ENCODE assay signal across 23 mouse cellular contexts in the genomic region with DNA sequence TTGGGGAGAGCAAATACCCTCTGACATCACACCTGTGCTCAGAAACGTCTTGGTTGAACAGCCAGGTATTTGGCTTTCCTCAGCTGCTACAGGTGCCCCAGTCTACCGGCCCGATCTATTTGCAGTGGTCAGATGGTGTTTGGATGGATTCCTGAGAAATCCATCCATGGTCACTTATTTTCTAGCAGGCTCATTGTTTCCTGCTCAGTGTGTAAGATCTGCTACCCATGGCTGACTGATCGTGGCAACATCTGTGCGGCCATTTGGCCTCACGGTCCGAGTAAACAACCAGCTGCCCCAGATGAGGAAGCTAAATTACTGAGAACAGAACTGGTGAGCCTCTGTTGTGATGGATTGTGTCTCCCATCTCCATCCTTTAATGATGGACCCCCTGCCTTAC.
DNase-seq lines count a peak whose midpoint lies in the region; ATAC-seq and TF ChIP-seq lines count a peak whose summit lies in the region.
"Had no signal": no experiment of that assay in that cellular context is flagged by ENCODE, and none has a peak within 500 bp of the region (broad histone marks: within the 10 kb centered on the region; RNA-seq: fewer than 3 reads in every experiment).

No protein-coding gene starts in this region.

- no peak for ATAC-seq in liver, embryonic 12.5 days
- no peak for ATAC-seq in midbrain, embryonic 11.5 days (ENCODE audit: low FRiP score)
- ATAC-seq in midbrain, embryonic 16.5 days = no peak
- ATAC-seq in granulocyte monocyte progenitor cell, adult 5-6 weeks (replicated peaks; ENCODE audit: poor library complexity, severe bottlenecking) = no peak
- ATAC-seq: activated CD4-positive, CD25-positive, alpha-beta regulatory T cell, adult 4 months; forebrain, embryonic 13.5 days; forebrain, embryonic 15.5 days; forebrain, postnatal 0 days; Patski had no signal

- no peaks in the 10 kb centered on the region for H3K27me3 ChIP-seq in liver, embryonic 12.5 days (replicated peaks)
- H3K27me3 ChIP-seq in midbrain, embryonic 11.5 days (ENCODE audit: control insufficient read depth, insufficient read depth, low read length) = no peaks in the 10 kb centered on the region
- no peaks in the 10 kb centered on the region for H3K27me3 ChIP-seq in midbrain, embryonic 16.5 days (ENCODE audit: control insufficient read depth, insufficient read depth, low read depth, low read length)
- H3K27me3 ChIP-seq: embryonic facial prominence, embryonic 13.5 days; embryonic facial prominence, embryonic 15.5 days; forebrain, embryonic 13.5 days; forebrain, embryonic 15.5 days; Patski had no signal

- TF ChIP-seq POLR2A in bone marrow, adult 2 months (IDR thresholded peaks at IDR 0.05; ENCODE audit: borderline replicate concordance, control insufficient read depth, low read depth, low read length) = no peak

- peak overlapping the region; percentile 50; the same call in 1 of the 2 replicates for H3K27ac ChIP-seq in liver, embryonic 12.5 days
- H3K27ac ChIP-seq in midbrain, embryonic 11.5 days (ENCODE audit: low read depth, low read length) = no peak overlapping the region
- H3K27ac ChIP-seq in midbrain, embryonic 16.5 days (ENCODE audit: low read length) = no peak overlapping the region
- H3K27ac ChIP-seq in bone marrow, adult 2 months (ENCODE audit: control insufficient read depth, insufficient read depth, low read depth, low read length, poor library complexity) = peak overlapping the region; percentile 18; the same call in 1 of the 2 replicates
- H3K27ac ChIP-seq: embryonic facial prominence, embryonic 13.5 days; embryonic facial prominence, embryonic 15.5 days; forebrain, embryonic 13.5 days; forebrain, embryonic 15.5 days had no signal

- no peaks in the 10 kb centered on the region for H3K9me3 ChIP-seq in liver, embryonic 12.5 days (replicated peaks)
- H3K9me3 ChIP-seq in midbrain, embryonic 11.5 days (ENCODE audit: control insufficient read depth, low read length) = no peaks in the 10 kb centered on the region
- H3K9me3 ChIP-seq in midbrain, embryonic 16.5 days (replicated peaks; ENCODE audit: control insufficient read depth, low read length, poor library complexity, severe bottlenecking) = no peaks in the 10 kb centered on the region
- H3K9me3 ChIP-seq: embryonic facial prominence, embryonic 13.5 days; embryonic facial prominence, embryonic 15.5 days; forebrain, embryonic 13.5 days; forebrain, embryonic 15.5 days; G1E had no signal

- H3K9ac ChIP-seq in liver, embryonic 12.5 days = no peak overlapping the region
- no peak overlapping the region for H3K9ac ChIP-seq in midbrain, embryonic 11.5 days (ENCODE audit: low read length)
- H3K9ac ChIP-seq in midbrain, embryonic 16.5 days (ENCODE audit: low read depth, low read length) = no peak overlapping the region
- H3K9ac ChIP-seq: embryonic facial prominence, embryonic 13.5 days; embryonic facial prominence, embryonic 15.5 days; forebrain, embryonic 13.5 days; forebrain, embryonic 15.5 days; forebrain, postnatal 0 days had no signal

- no peak overlapping the region for H3K4me3 ChIP-seq in liver, embryonic 12.5 days
- H3K4me3 ChIP-seq in midbrain, embryonic 11.5 days (ENCODE audit: low read depth, low read length) = no peak overlapping the region
- H3K4me3 ChIP-seq in midbrain, embryonic 16.5 days (ENCODE audit: low read depth, low read length) = no peak overlapping the region
- H3K4me3 ChIP-seq in bone marrow, adult 2 months (replicated peaks; ENCODE audit: control insufficient read depth, low read depth, low read length) = no peak overlapping the region
- H3K4me3 ChIP-seq: embryonic facial prominence, embryonic 13.5 days; embryonic facial prominence, embryonic 15.5 days; forebrain, embryonic 13.5 days; forebrain, embryonic 15.5 days had no signal

- DNase-seq in liver (no peak), A20 (ENCODE audit: low read depth, low spot score) (peak; percentile 89)
- peak; percentile 47 for DNase-seq in midbrain, embryonic 11.5 days (ENCODE audit: low spot score, missing footprints)
- DNase-seq in adrenal gland, adult 2 months = no peak
- DNase-seq: adrenal gland, postnatal 10 days; adrenal gland, postnatal 25 days; cerebellum, adult 11-12 months; cerebellum, adult 2 months; cerebellum, adult 9-10 months; cerebellum, postnatal 10 days; cerebellum, postnatal 25 days; forebrain, postnatal 0 days had no signal

- peaks cover 72% of the 10 kb centered on the region for H3K4me1 ChIP-seq in liver, embryonic 12.5 days
- no peaks in the 10 kb centered on the region; the same call in 1 of the 2 replicates for H3K4me1 ChIP-seq in midbrain, embryonic 11.5 days (ENCODE audit: control insufficient read depth, insufficient read depth, low read length)
- no peaks in the 10 kb centered on the region for H3K4me1 ChIP-seq in midbrain, embryonic 16.5 days (ENCODE audit: control insufficient read depth, insufficient read depth, low read length)
- peaks cover 4% of the 10 kb centered on the region for H3K4me1 ChIP-seq in bone marrow, adult 2 months (ENCODE audit: control insufficient read depth, insufficient read depth, low read length)
- H3K4me1 ChIP-seq: embryonic facial prominence, embryonic 13.5 days; embryonic facial prominence, embryonic 15.5 days; forebrain, embryonic 13.5 days; forebrain, embryonic 15.5 days had no signal

- no peak overlapping the region for H3K4me2 ChIP-seq in liver, embryonic 12.5 days
- no peak overlapping the region for H3K4me2 ChIP-seq in midbrain, embryonic 11.5 days
- no peak overlapping the region for H3K4me2 ChIP-seq in midbrain, embryonic 16.5 days (ENCODE audit: low read length)
- H3K4me2 ChIP-seq: embryonic facial prominence, embryonic 13.5 days; embryonic facial prominence, embryonic 15.5 days; forebrain, embryonic 13.5 days; forebrain, embryonic 15.5 days had no signal

- 75% methylated on average over 7 of the region's 7 CpGs for WGBS in liver, embryonic 12.5 days (ENCODE audit: insufficient replicate concordance)
- WGBS in midbrain, embryonic 11.5 days = 67% methylated on average over 7 of the region's 7 CpGs
- WGBS in midbrain, embryonic 16.5 days = 79% methylated on average over 7 of the region's 7 CpGs
- WGBS in bone marrow, adult 2 months = 72% methylated on average over 7 of the region's 7 CpGs

- no peak for TF ChIP-seq CTCF in bone marrow, adult 2 months (IDR thresholded peaks at IDR 0.05; ENCODE audit: control insufficient read depth, insufficient read depth, low read length)

- H3K36me3 ChIP-seq in liver, embryonic 12.5 days = no peaks in the 10 kb centered on the region
- no peaks in the 10 kb centered on the region for H3K36me3 ChIP-seq in midbrain, embryonic 11.5 days (ENCODE audit: control insufficient read depth, insufficient read depth, low read length)
- no peaks in the 10 kb centered on the region for H3K36me3 ChIP-seq in midbrain, embryonic 16.5 days (ENCODE audit: control insufficient read depth, insufficient read depth, low read length)
- H3K36me3 ChIP-seq: embryonic facial prominence, embryonic 13.5 days; embryonic facial prominence, embryonic 15.5 days; forebrain, embryonic 15.5 days had no signal

Comparison
In these comparisons a context has a peak if more than half of its experiments do, and no peak if none do; other contexts are left out.
1. H3K27ac ChIP-seq: peak in liver, embryonic 12.5 days (single experiment) and bone marrow, adult 2 months (single experiment); none in midbrain, embryonic 11.5 days (single experiment) and midbrain, embryonic 16.5 days (single experiment).
2. DNase-seq: peak in midbrain, embryonic 11.5 days (single experiment) and A20 (single experiment); none in liver (single experiment) and adrenal gland, adult 2 months (single experiment).